Mouse (Mus musculus) neutrophil, adult 83 days (primary cell): ENCODE results near the gene Manea. TPM values are rescaled to one million over a fixed set of nuclear protein-coding genes. Genes with fewer than 3 reads are reported as not detected.

Experiments used
- total RNA-seq, 2 experiments: library from RNA; stranded (reverse); gene quantifications; one replicate each; pipeline ENCODE4 v1.2.4; 2023

Manea gene
- 10 to 100 TPM; 27.0 to 39.8 TPM for total RNA-seq

GRCm38 (mm10) chr4:26346443-26347106, at the start of gene Manea:
Gene Manea (minus strand): TSS chr4:26346891.

